Mouse (Mus musculus) gastrocnemius, adult 18-20 months (tissue): ENCODE data around the gene Tet2. TPM values are rescaled to one million over a fixed set of nuclear protein-coding genes. Genes with fewer than 3 reads are reported as not detected.

Experiments
- DNase-seq: peaks from one replicate; pipeline ENCODE4 v3.0.0; 2021; ENCODE audit warnings: low spot score
- microRNA-seq: library from miRNA; unstranded; fragments of <30 nt; microRNA quantifications from one replicate; pipeline ENCODE4 v1.2.0, GENCODE M21; 2021
- total RNA-seq, 2 experiments: library from RNA; stranded (reverse); gene quantifications; 2 replicates each; pipeline ENCODE4 v1.2.3; 2021

Gene Tet2
- total RNA-seq, 2 experiments from 2014 or later: 14.3 to 18.2 TPM

GRCm38 (mm10) chr3:133459174-133459573, 85.8 kb downstream of the Tet2 start:
- no peak for DNase-seq

GRCm38 (mm10) chr3:133453896-133454295, 91.0 kb downstream of the Tet2 start:
- DNase-seq: no peak

- no peak for DNase-seq
Observed at GRCm38 (mm10) chr3:133436919-133437320, 108.0 kb downstream of the Tet2 start.

GRCm38 (mm10) chr3:133436279-133436860, 108.6 kb downstream of the Tet2 start:
- no peak for DNase-seq

- no peak for DNase-seq
Observed at GRCm38 (mm10) chr3:133435774-133436148, 109.2 kb downstream of the Tet2 start.

GRCm38 (mm10) chr3:133435141-133435773, 109.7 kb downstream of the Tet2 start:
- no peak for DNase-seq

GRCm38 (mm10) chr3:133429394-133430173, 115.4 kb downstream of the Tet2 start:
- no peak for DNase-seq

GRCm38 (mm10) chr3:133428003-133428402, 116.9 kb downstream of the Tet2 start:
- DNase-seq: no peak

GRCm38 (mm10) chr3:133423073-133423472, 121.9 kb downstream of the Tet2 start:
- DNase-seq: no peak

- DNase-seq: no peak
Observed at GRCm38 (mm10) chr3:133414747-133415146, 130.2 kb downstream of the Tet2 start.

Small RNA genes within 50 kb of the gene (microRNA-seq; reads per million reads assigned to microRNA genes)
- not detected for gene Gm25042

Other genes with a start within 250 kb of the Tet2 start
- 10 to 100 TPM; 51.3 to 55.5 TPM for gene Ppa2, start 235.0 kb downstream of the Tet2 start, total RNA-seq